Mouse (Mus musculus) kidney, postnatal 0 days (tissue): ENCODE results near the gene Hsd17b3. TPM values are rescaled to one million over a fixed set of nuclear protein-coding genes. Genes with fewer than 3 reads are reported as not detected.

Source experiments
- ATAC-seq: fragments of 200-750 bp; cut with Nextera tagmentation; replicated peaks from 2 replicates; pipeline ENCODE4 v1.8.0; 2017; ENCODE audit warnings: low read depth, moderate number of reproducible peaks, moderate TSS enrichment, moderate library complexity; ENCODE audit not compliant: low FRiP score
- DNase-seq: peaks from one replicate; pipeline ENCODE4 v3.0.0-alpha.2; 2016; ENCODE audit warnings: low spot score
- H3K27ac ChIP-seq: fragments of 300-500 bp; sonication (generic); 2 replicates; pipeline ENCODE4 v1.5.1; 2014; ENCODE audit warnings: mild to moderate bottlenecking
- H3K27me3 ChIP-seq: fragments of 300-500 bp; sonication (generic); 2 replicates; pipeline ENCODE4 v1.6.1; 2014; ENCODE audit warnings: low read length, mixed read lengths; ENCODE audit not compliant: insufficient read depth
- H3K36me3 ChIP-seq: fragments of 300-500 bp; sonication (generic); 2 replicates; pipeline ENCODE4 v1.6.1; 2014; ENCODE audit warnings: low read length, mixed read lengths; ENCODE audit not compliant: insufficient read depth
- H3K4me1 ChIP-seq: fragments of 300-500 bp; sonication (generic); replicated peaks from 2 replicates; pipeline ENCODE4 v1.6.1; 2014; ENCODE audit warnings: antibody characterized with exemption, low read length, mixed read lengths; ENCODE audit not compliant: insufficient read depth
- H3K4me2 ChIP-seq: fragments of 300-500 bp; sonication (generic); 2 replicates; pipeline ENCODE4 v1.6.1; 2014; ENCODE audit warnings: mild to moderate bottlenecking, low read length, moderate library complexity, mixed read lengths
- H3K4me3 ChIP-seq: fragments of 300-500 bp; sonication (generic); replicated peaks from 2 replicates; pipeline ENCODE4 v1.5.1; 2014; ENCODE audit warnings: low read depth, low read length
- H3K9ac ChIP-seq: fragments of 300-500 bp; sonication (generic); 2 replicates; pipeline ENCODE4 v1.6.1; 2014; ENCODE audit warnings: low read depth, low read length
- H3K9me3 ChIP-seq: fragments of 300-500 bp; sonication (generic); replicated peaks from 2 replicates; pipeline ENCODE4 v1.6.1; 2016; ENCODE audit warnings: low read length, inconsistent platforms, mixed read lengths
- CTCF ChIP-seq: IDR thresholded peaks from 2 replicates; pipeline ENCODE4 v1.5.1; 2016; ENCODE audit warnings: antibody characterized with exemption, low read depth, mild to moderate bottlenecking, moderate library complexity
- WGBS: fragments of 180-500 bp; shearing (Covaris S2); extraction: QIAGEN DNeasy Blood & Tissue Kit; methylation state at CpG from one replicate; pipeline ENCODE4 v1.1.7; 2014; 5-methylcytosine and 5-hydroxymethylcytosine counted together
- polyA plus RNA-seq: library from polyadenylated mRNA; unstranded; fragments of >200 nt; fragmentation: Nextera tagmentation; extraction: Ambion mirVana; gene quantifications from 2 replicates; pipeline ENCODE4 v1.2.1, GENCODE M21; 2015

Hsd17b3 gene
- polyA plus RNA-seq, 1 experiment from 2014 or later = not detected

DNA sequence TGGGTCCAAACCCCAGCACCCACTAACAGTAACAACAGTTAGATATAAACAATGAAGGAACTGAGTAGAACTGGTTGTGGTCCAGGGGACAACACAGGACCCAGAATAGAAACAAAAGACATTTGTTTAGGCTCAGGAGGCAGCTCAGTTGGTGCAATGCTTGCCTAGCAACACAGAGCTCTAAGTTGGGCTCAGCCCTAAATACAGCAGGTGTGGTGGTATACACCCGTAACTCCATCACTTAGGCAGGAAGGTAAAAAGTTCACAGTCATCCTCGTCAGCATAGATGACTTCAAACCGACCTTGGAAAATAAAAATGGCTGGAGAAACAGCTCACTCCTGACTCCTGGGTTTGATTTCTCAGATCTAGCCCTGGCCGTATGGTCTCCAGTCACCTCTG is 55.8 kb downstream of the Hsd17b3 start:
- H3K27ac ChIP-seq = no peak overlapping the region
- no peaks in the 10 kb centered on the region for H3K9me3 ChIP-seq
- H3K9ac ChIP-seq = no peak overlapping the region
- no peak for DNase-seq
- no peak for TF ChIP-seq CTCF
- ATAC-seq = no peak
- H3K36me3 ChIP-seq = no peaks in the 10 kb centered on the region
- H3K4me2 ChIP-seq = no peak overlapping the region
- H3K4me3 ChIP-seq = no peak overlapping the region
- no peaks in the 10 kb centered on the region for H3K27me3 ChIP-seq
- 77% methylated on average over 4 of the region's 4 CpGs for WGBS
- H3K4me1 ChIP-seq = no peaks in the 10 kb centered on the region

DNA sequence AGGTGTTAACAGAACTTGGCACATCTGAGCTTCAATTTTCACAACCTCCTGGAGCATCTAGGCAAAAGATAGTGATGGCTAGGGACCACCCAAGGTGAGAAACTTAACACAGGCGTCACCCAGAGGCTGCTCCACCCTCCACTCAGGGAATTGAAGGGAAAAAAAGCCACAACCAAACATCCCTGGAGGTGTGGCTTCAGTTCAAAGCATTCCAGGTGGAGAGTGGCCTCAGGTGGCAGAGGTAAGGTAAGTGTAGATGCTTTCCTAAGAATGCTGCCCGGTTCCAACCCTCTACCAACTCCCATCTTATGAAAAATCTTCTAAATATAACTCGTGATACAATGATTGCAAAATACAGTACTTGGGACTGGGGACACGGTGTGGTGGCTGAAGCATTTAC is 57.8 kb downstream of the Hsd17b3 start:
- Histone ChIP-seq H3K27ac (no peak overlapping the region), H3K4me2 (no peak overlapping the region), H3K4me1 (no peaks in the 10 kb centered on the region), H3K4me3 (no peak overlapping the region), H3K27me3 (no peaks in the 10 kb centered on the region), H3K9me3 (no peaks in the 10 kb centered on the region), H3K36me3 (no peaks in the 10 kb centered on the region), H3K9ac (no peak overlapping the region)
- 61% methylated on average over 4 of the region's 4 CpGs for WGBS
- ATAC-seq (no peak), DNase-seq (no peak)
- TF ChIP-seq CTCF = peak; percentile 18; the same call in 1 of the 2 replicates

DNA sequence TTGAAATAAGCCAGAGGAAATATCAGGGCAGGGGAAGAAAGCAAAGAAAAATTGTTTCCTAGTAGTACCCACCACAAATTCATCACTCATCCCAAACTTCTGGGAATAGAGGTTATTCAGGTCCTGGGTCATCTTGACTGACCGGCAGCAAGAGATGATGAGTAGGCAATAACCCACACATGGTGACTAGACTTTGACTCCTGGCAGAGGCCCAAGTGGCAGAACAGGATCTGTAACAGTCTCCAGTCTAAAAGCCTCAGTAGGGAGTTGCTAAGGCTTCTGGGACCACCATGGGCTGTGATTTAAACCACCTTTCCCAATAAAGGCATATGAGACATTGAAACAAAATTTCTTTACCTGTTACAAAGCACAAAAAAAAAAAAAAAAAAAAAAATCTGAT is 58.2 kb downstream of the Hsd17b3 start:
- Histone ChIP-seq H3K27ac (no peak overlapping the region), H3K4me3 (no peak overlapping the region), H3K36me3 (no peaks in the 10 kb centered on the region), H3K4me2 (no peak overlapping the region), H3K27me3 (no peaks in the 10 kb centered on the region), H3K9ac (no peak overlapping the region), H3K9me3 (no peaks in the 10 kb centered on the region), H3K4me1 (no peaks in the 10 kb centered on the region)
- DNase-seq = no peak
- no peak for ATAC-seq
- WGBS = 30% methylated on average over 1 of the region's 1 CpGs
- TF ChIP-seq CTCF = no peak

DNA sequence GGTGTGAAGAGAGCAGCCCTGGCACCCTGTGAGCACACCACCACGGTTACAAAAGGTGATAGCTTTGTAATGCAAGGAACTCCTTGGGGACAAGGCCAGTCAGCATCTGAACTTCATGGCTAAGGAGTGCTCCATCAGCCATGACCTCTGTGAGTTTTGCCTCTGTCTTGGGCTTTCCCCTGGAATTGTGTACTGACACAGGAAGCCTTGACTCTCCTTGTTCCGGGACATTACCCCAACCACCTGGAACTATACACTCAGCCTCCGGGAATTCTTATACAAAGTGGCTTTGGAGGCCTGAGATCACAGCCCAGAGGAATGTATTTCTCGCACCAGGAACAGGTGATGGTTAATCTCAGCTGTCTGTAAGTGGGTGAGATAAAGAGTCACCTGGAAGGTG is 64.2 kb downstream of the Hsd17b3 start:
- ATAC-seq (0 out of 2 replicates have a peak, but pooled peaks have one; percentile 48), DNase-seq (no peak)
- TF ChIP-seq CTCF = no peak

DNA sequence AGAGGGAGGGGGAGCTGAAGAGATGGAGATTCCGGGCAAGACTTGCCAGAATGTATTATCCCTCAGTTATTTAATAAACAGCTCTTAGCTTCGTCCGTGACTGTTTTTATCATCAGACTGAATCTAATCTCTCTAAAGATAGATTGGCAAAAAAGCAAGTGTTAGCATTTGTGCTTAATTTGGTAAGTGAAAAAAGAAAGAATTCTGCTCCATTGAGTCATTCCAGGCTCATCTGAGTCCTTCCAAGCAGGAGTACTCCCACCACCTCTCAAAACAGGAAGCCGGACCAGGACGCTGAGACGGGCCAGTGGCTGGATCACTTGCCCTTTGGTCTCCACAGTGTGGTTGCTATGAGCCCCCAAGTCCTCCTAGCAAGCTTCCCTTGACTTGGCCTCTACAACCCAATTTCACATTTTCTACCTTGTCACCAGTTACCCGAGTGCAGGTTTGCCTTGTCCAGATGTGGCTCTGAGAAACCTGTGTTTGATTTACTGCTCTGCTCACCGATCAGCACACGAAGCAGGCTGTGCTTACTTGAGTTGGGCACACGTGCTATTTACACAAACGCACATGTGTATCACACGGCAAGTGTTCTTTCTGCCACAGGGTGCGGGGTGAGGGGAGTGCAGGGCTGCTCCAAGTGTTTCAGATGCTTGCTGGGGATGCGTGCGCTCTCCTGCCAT is 66.1 kb downstream of the Hsd17b3 start:
- H3K4me2 ChIP-seq = no peak overlapping the region
- H3K4me3 ChIP-seq = no peak overlapping the region
- H3K4me1 ChIP-seq = 0 out of 2 replicates have a peak, but pooled peaks cover 7% of the 10 kb centered on the region
- no peaks in the 10 kb centered on the region for H3K27me3 ChIP-seq
- ATAC-seq (no peak), DNase-seq (no peak)
- no peaks in the 10 kb centered on the region for H3K9me3 ChIP-seq
- no peak for TF ChIP-seq CTCF
- no peaks in the 10 kb centered on the region for H3K36me3 ChIP-seq
- H3K27ac ChIP-seq = no peak overlapping the region
- 54% methylated on average over 15 of the region's 15 CpGs for WGBS
- H3K9ac ChIP-seq = no peak overlapping the region

More for the DNA sequence above, 64.2 kb downstream of the Hsd17b3 start:
- Histone ChIP-seq H3K4me2 (no peak overlapping the region), H3K36me3 (no peaks in the 10 kb centered on the region), H3K4me3 (no peak overlapping the region), H3K9me3 (no peaks in the 10 kb centered on the region), H3K27ac (no peak overlapping the region), H3K27me3 (no peaks in the 10 kb centered on the region), H3K4me1 (0 out of 2 replicates have a peak, but pooled peaks cover 7% of the 10 kb centered on the region), H3K9ac (no peak overlapping the region)
- 28% methylated on average over 4 of the region's 4 CpGs for WGBS

DNA sequence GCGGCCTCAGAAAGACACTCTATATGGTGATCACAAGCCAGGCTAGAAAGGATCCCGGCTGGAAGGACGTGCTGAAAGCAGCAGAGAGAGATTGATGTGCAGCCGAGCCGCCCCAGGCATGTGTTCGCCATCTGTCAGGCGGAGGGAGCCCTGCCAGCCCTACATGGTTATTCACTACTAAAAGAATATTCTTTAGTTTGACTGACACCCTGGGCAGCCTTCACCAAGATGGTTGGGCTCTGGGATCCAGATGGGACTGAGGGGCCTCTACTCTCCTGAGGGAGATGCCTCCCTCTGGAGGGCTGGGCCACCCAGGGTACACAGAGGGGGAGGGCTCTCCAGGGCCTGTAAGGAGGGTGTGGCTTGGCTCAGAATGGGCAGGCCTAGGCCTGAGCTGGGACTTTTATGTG is 68.1 kb downstream of the Hsd17b3 start:
- Histone ChIP-seq H3K4me3 (no peak overlapping the region), H3K9ac (no peak overlapping the region), H3K4me1 (0 out of 2 replicates have a peak, but pooled peaks cover 7% of the 10 kb centered on the region), H3K27me3 (no peaks in the 10 kb centered on the region), H3K36me3 (no peaks in the 10 kb centered on the region), H3K9me3 (no peaks in the 10 kb centered on the region), H3K27ac (no peak overlapping the region), H3K4me2 (no peak overlapping the region)
- DNase-seq (peak; percentile 82), ATAC-seq (peak; percentile 92)
- TF ChIP-seq CTCF = no peak
- WGBS = 33% methylated on average over 7 of the region's 7 CpGs
